Mouse (Mus musculus): ENCODE measurements around the gene Naip2. TPM values are rescaled to one million over a fixed set of nuclear protein-coding genes. Genes with fewer than 3 reads are reported as not detected.

The Naip2 gene
- polyA plus RNA-seq, 1 experiment from 2014 or later: 1.4 TPM

DNA sequence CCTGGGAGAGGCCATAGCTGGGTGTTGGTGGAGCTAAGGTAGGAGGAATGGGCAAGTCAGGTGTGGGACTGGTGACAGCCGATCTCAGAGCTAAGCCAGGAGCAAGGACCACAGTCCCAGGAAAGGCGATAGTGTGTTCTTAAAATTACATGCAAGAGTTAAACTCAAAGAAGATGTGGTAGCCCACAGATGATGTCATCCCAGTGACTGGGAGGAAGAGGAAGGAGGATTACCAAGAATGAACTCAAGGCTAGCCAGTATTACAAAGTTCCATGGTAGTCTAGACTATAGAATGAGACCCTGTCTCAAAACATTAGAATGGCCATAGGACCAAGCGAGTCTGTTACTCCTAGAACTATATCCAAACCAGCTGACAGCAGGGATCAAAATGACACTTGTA lies 45.3 kb downstream of the Naip2 start:
- 82% methylated on average over 3 of the region's 3 CpGs for WGBS (ENCODE audit: insufficient replicate concordance)
- peaks cover 7% of the 10 kb centered on the region for H3K4me1 ChIP-seq (ENCODE audit: insufficient read depth)

DNA sequence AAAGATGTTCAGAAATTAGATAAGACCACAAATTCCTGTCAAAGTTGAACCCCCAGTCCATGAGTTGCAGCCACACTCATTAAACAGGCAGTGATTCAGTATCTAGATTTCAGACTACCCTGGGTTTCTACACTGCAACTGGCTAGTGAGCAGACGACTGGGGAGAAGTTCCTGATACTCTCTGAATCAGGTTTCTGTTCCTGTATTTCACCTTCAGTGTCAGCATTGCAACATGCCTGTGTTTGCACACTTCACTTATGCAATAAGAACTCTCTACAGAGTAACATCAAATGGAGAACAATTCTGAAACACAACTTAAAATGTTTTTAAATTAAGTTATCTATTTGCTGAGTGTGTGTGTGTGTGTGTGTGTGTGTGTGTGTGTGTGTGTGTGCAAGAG lies 49.2 kb downstream of the Naip2 start:
- ATAC-seq (peak; percentile 74), DNase-seq (peak; percentile 47)
- 25% methylated on average over 1 of the region's 1 CpGs for WGBS (ENCODE audit: insufficient replicate concordance)

More for the DNA sequence above, 45.3 kb downstream of the Naip2 start:
- no peaks in the 10 kb centered on the region for H3K9me3 ChIP-seq (ENCODE audit: low read length)
- H3K36me3 ChIP-seq (replicated peaks; ENCODE audit: insufficient read depth, low read length): no peaks in the 10 kb centered on the region
- ATAC-seq (no peak), DNase-seq (no peak)
- no peak overlapping the region for H3K4me3 ChIP-seq (ENCODE audit: low read depth, low read length)
- H3K4me2 ChIP-seq (ENCODE audit: low read depth, low read length): no peak overlapping the region
- no peaks in the 10 kb centered on the region for H3K27me3 ChIP-seq (ENCODE audit: insufficient read depth, low read length)
- no peak for TF ChIP-seq CTCF (IDR thresholded peaks at IDR 0.05; ENCODE audit: low read depth)
- TF ChIP-seq EP300 (IDR thresholded peaks at IDR 0.05; ENCODE audit: low read depth): no peak
- H3K27ac ChIP-seq (ENCODE audit: low read depth): no peak overlapping the region
- no peak overlapping the region for H3K9ac ChIP-seq (replicated peaks)

DNA sequence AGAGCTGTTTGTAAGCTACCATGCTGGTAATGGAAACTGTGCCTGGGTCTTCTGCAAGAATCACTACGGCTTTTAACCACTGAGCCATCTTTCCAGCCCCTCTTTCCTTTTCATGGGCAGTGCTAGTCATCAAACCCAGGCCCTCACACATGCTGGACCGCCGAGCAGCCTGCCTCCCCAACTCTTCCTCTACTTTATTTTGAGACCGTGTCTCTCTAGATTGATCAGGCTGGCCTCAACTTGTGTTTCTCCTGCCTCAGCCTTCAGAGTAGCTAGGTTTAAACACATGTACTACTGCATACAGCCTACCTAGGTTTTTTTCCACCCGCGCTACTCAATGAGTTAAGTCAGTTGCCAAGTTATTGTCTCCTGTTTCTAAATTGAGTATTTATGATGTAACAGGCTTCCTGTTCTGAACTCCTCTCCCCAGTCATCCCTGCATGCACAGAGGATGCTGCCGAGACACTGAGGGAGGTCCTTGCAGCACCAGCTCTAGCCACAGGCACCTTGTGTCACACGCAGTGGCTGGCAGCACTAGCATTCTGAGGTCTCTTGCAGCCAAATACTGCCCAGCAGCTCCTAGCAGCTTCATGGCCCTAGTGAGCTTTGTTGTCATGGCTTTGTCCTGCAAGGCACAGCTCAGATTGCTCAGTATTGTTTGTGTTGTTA lies 60.1 kb downstream of the Naip2 start:
- DNase-seq: no peak
- 68% methylated on average over 8 of the region's 8 CpGs for whole genome bisulfite sequencing (ENCODE audit: insufficient replicate concordance)
- H3K27me3 ChIP-seq (ENCODE audit: insufficient read depth, low read length): no peaks in the 10 kb centered on the region

More for the DNA sequence above, 49.2 kb downstream of the Naip2 start:
- Histone ChIP-seq H3K27me3 (ENCODE audit: insufficient read depth, low read length) (no peaks in the 10 kb centered on the region), H3K4me1 (ENCODE audit: insufficient read depth) (peaks cover 7% of the 10 kb centered on the region), H3K9me3 (ENCODE audit: low read length) (no peaks in the 10 kb centered on the region), H3K36me3 (replicated peaks; ENCODE audit: insufficient read depth, low read length) (peaks cover 2% of the 10 kb centered on the region; the same call in 1 of the 2 replicates), H3K4me2 (ENCODE audit: low read depth, low read length) (no peak overlapping the region), H3K9ac (replicated peaks) (no peak overlapping the region), H3K4me3 (ENCODE audit: low read depth, low read length) (no peak overlapping the region), H3K27ac (ENCODE audit: low read depth) (peak overlapping the region; percentile 37)
- TF ChIP-seq CTCF (IDR thresholded peaks at IDR 0.05; ENCODE audit: low read depth): no peak
- peak; percentile 60 for TF ChIP-seq EP300 (IDR thresholded peaks at IDR 0.05; ENCODE audit: low read depth)

DNA sequence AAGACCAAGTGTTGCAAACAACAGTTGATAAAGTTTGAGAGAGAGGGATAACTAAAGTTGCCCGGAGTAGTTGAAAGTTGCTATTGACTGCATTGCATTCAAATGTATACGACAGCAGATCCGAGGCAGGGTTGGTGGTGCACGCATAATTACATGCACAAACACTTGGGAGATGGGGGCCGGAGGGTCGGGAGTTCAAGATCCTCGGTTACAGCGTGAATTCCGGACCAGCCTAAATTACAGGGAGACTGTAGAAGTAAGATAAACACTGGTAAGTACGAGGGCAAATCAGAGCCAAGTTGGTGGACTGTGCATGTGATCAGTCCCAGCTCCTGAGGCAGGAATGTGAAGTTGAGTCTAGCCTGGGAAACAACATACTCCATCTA lies 76.6 kb downstream of the Naip2 start:
- no peaks in the 10 kb centered on the region for H3K9me3 ChIP-seq (ENCODE audit: low read length)
- H3K9ac ChIP-seq (replicated peaks): peak overlapping the region; percentile 89
- WGBS (ENCODE audit: insufficient replicate concordance): 1% methylated on average over 10 of the region's 10 CpGs
- H3K4me3 ChIP-seq (ENCODE audit: low read depth, low read length): peak overlapping the region; percentile 91
- peaks cover 26% of the 10 kb centered on the region for H3K36me3 ChIP-seq (replicated peaks; ENCODE audit: insufficient read depth, low read length)
- TF ChIP-seq EP300 (IDR thresholded peaks at IDR 0.05; ENCODE audit: low read depth): no peak
- no peak for TF ChIP-seq CTCF (IDR thresholded peaks at IDR 0.05; ENCODE audit: low read depth)
- 0 out of 2 replicates have a peak overlapping the region, but pooled peaks have one; percentile 50 for H3K27ac ChIP-seq (ENCODE audit: low read depth)
- H3K27me3 ChIP-seq (ENCODE audit: insufficient read depth, low read length): no peaks in the 10 kb centered on the region
- H3K4me1 ChIP-seq (ENCODE audit: insufficient read depth): peaks cover 11% of the 10 kb centered on the region
- DNase-seq (no peak), ATAC-seq (peak; percentile 16)
- peak overlapping the region; percentile 89 for H3K4me2 ChIP-seq (ENCODE audit: low read depth, low read length)

More for the DNA sequence above, 60.1 kb downstream of the Naip2 start:
- H3K4me3 ChIP-seq (ENCODE audit: low read depth, low read length): no peak overlapping the region
- H3K36me3 ChIP-seq (replicated peaks; ENCODE audit: insufficient read depth, low read length): peaks cover 14% of the 10 kb centered on the region
- no peak for ATAC-seq
- no peaks in the 10 kb centered on the region for H3K9me3 ChIP-seq (ENCODE audit: low read length)
- no peak overlapping the region for H3K27ac ChIP-seq (ENCODE audit: low read depth)
- TF ChIP-seq EP300 (IDR thresholded peaks at IDR 0.05; ENCODE audit: low read depth) (no peak), CTCF (IDR thresholded peaks at IDR 0.05; ENCODE audit: low read depth) (no peak)
- no peak overlapping the region for H3K9ac ChIP-seq (replicated peaks)
- no peaks in the 10 kb centered on the region for H3K4me1 ChIP-seq (ENCODE audit: insufficient read depth)
- no peak overlapping the region for H3K4me2 ChIP-seq (ENCODE audit: low read depth, low read length)

DNA sequence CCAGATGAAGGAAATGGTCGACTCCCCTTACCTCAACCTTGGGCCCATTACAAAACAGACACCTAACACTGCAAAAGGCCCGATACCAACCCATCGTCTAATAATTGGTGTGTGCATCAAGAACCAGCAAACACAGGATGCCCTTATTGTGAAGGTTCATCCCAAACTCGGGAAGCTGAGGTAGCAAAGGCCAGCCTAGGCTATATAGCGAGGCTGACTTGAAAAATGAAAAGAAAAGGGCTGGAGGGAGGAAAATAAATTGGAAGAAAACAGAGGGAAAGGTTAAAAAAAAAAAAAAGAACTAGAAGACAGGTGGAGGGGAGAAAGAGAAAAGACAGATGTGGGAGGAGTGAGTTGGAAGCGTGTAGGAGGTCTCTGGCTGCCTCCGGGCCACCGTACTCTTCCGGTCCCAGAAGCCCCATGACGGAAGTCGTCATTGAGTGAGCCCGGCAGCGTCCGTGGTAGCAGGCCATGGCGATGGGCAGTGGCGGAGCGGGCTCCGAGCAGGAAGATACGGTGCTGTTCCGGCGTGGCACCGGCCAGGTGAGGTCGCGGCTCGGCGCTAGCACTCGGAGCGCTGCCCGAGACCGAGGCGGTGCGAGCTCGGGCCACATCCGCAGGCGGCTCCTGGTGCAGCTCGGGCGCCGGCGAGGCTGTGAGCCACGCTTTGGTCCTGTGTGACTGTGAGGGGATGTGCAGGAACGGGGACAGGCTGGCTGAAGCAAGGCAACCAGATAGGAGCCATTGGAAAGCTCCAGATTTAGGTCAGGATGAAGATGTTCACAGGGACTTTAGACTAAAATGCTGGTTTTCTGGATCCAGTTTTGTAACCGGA lies 77.3 kb downstream of the Naip2 start, which contains the start of gene Smn1:
Smn1 (plus strand) TSS at position 430 of the 835 bp plus-strand sequence.
- ATAC-seq (peak; percentile 98), DNase-seq (peak; percentile 90)
- no peaks in the 10 kb centered on the region for H3K9me3 ChIP-seq (ENCODE audit: low read length)
- H3K27ac ChIP-seq (ENCODE audit: low read depth): peak within 1 kb of the TSS; percentile 50; the same call in 1 of the 2 replicates
- H3K27me3 ChIP-seq (ENCODE audit: insufficient read depth, low read length): no peaks in the 10 kb centered on the region
- H3K4me2 ChIP-seq (ENCODE audit: low read depth, low read length): peak within 1 kb of the TSS; percentile 89
- peaks cover 11% of the 10 kb centered on the region for H3K4me1 ChIP-seq (ENCODE audit: insufficient read depth)
- peak within 1 kb of the TSS; percentile 91 for H3K4me3 ChIP-seq (ENCODE audit: low read depth, low read length)
- WGBS (ENCODE audit: insufficient replicate concordance): 4% methylated on average over 42 of the region's 42 CpGs
- H3K36me3 ChIP-seq (replicated peaks; ENCODE audit: insufficient read depth, low read length): peaks cover 26% of the 10 kb centered on the region
- TF ChIP-seq CTCF (IDR thresholded peaks at IDR 0.05; ENCODE audit: low read depth) (no peak), EP300 (IDR thresholded peaks at IDR 0.05; ENCODE audit: low read depth) (no peak)
- peak within 1 kb of the TSS; percentile 89 for H3K9ac ChIP-seq (replicated peaks)

DNA sequence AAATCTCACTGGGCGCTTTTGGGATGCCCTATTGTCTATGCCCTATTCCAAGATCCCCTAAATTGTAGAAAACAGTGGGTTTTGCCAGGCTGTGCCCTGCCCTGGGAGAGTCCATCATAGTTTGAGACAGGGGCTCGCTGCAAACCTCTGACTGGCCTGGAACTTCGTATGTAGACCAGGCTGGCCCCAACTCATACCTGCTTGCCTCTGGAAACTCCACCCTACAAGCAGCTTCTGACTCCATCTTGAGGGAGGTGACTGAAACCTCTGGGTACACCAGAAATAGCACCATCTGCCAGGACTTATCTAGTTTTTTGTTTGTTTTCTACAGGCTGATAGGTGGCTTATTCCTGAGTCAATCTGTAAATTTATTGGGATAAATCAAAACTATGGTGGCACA lies 77.9 kb downstream of the Naip2 start:
- Histone ChIP-seq H3K27me3 (ENCODE audit: insufficient read depth, low read length) (no peaks in the 10 kb centered on the region), H3K4me1 (ENCODE audit: insufficient read depth) (peaks cover 11% of the 10 kb centered on the region), H3K4me2 (ENCODE audit: low read depth, low read length) (peak overlapping the region; percentile 89), H3K9ac (replicated peaks) (no peak overlapping the region), H3K4me3 (ENCODE audit: low read depth, low read length) (peak overlapping the region; percentile 91; the same call in 1 of the 2 replicates), H3K27ac (ENCODE audit: low read depth) (no peak overlapping the region), H3K9me3 (ENCODE audit: low read length) (no peaks in the 10 kb centered on the region), H3K36me3 (replicated peaks; ENCODE audit: insufficient read depth, low read length) (peaks cover 22% of the 10 kb centered on the region)
- ATAC-seq: no peak
- TF ChIP-seq EP300 (IDR thresholded peaks at IDR 0.05; ENCODE audit: low read depth) (no peak), CTCF (IDR thresholded peaks at IDR 0.05; ENCODE audit: low read depth) (no peak)
- DNase-seq: no peak
- 82% methylated on average over 3 of the region's 3 CpGs for WGBS (ENCODE audit: insufficient replicate concordance)
